Mouse (Mus musculus) right cerebral cortex, adult 2 months (tissue): ENCODE results near the gene Vmn1r207-ps.
"Not testable (repeated sequence)": the region's sequence is repeated elsewhere in the genome, so short reads cannot be mapped to it uniquely, and the experiment has no call there.

Source experiments
- DNase-seq, 2 experiments: peaks; one replicate each; pipeline ENCODE4 v3.0.0; 2021 to 2022; ENCODE audit warnings: low spot score in 2 of 2

Gene Vmn1r207-ps

DNA sequence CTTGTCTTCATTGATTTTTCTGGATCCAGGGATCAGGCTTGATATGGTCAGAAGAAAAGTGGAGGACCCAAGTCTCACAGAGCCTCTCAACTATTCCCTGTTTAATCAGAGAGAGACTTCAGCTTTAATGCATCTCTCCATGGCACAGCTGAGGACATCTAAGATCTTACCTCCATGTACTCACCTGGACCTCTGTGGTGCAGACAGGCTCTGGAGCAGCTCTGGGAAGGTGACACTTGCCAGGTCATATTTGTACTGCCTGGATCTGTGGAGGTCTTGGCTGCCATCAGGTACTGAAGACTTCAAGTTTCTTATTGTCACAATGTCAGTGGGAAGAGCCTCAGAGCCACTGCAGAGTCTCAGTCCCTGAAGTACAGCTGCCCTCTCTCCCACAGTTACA lies at the start of gene Vmn1r207-ps:
Gene Vmn1r207-ps (minus strand): TSS at position 101 of the 400 bp plus-strand sequence.
- not testable (repeated sequence) for DNase-seq

DNA sequence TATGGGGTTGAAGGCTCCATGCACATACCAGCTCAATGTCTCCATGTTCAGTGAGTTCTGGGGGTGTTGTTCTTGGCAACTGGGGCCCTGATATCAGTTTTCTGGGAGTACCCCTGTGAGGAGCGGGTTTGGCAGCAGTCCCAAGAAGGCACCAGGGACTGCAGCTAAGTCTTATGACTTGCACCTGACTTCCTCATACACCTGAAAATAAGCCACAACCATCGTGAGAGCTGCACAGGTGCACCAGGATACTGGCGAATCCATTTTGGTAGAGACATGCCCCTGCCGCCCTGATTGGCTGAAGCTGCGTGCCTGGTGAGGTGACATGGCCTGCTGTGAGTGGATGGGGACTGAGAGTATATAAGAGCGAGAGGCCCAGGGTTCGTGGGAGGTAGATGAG lies 47.9 kb upstream of the Vmn1r207-ps start, which contains the start of gene Vmn1r208:
Gene Vmn1r208 (minus strand): TSS at position 101 of the 400 bp plus-strand sequence.
- DNase-seq, result not testable (repeated sequence)

DNA sequence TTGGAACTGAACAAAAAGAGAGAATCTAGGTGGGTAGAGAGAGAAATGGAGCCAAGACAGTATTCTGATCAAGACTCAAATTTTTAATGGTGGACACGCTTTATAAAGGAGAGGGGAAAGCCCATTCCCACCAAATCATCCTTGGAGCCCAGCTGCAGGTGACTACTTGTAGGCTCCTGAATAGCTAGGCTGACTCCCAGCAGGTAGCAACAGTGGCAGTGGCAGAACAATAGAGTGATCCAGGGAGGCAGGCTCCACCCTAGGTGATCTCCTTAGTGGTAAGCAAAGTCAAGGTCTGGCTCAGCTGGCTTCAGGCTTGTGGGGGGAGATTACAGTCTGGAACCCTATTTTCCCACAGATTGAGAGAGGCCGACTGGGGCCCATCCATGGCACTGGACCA lies 42.2 kb upstream of the Vmn1r207-ps start:
- not testable (repeated sequence) for DNase-seq

DNA sequence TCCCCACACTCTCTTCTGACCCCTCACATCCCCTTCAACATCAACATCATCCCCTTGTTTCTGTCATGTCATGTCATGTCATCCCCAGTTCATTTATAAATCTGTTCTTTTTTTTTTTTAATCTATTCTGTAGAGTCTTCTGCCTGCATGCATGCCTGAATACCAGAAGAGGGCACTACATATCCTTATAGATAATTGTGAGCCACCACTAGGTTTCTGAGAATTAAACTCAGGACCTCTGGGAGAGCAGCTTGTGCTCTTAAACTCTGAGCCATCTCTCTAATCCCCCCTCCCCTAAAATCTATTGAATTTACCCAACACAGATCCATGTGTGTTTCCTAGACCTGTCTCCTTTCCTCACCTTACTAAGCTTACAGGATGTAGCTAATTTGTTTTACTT lies 18.1 kb upstream of the Vmn1r207-ps start:
- DNase-seq, result peak in 1 of 2 experiments; percentile 1

- not testable (repeated sequence) for DNase-seq
These were observed 22.5 kb downstream of the Vmn1r207-ps start for GRCm38 (mm10) chr13:22706947-22707346.

DNA sequence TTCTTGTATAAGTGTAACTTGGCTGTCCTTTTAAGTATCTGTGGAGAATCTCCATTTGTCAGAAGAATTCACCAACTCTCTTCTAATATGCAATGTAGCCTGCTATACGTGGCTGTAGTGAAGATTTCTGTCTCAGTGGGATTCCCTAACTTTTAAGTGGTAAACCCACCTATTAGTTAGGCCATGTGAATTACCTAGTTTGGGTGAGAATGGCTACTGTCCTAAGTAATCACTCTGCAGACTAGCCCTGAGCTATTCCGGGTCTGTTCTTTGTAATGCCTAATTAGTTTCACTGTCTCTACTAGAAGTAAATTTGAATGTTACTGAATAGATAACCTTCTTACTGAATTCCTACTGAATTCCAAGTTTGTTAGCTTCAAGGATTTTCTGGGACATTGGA lies 26.5 kb downstream of the Vmn1r207-ps start:
- not testable (repeated sequence) for DNase-seq
